Mouse (Mus musculus) layer of hippocampus, postnatal 25 days (tissue): ENCODE results near the gene Gm17349. TPM values are rescaled to one million over a fixed set of nuclear protein-coding genes. Genes with fewer than 3 reads are reported as not detected.
"Not testable (repeated sequence)": the region's sequence is repeated elsewhere in the genome, so short reads cannot be mapped to it uniquely, and the experiment has no call there.

ENCODE experiments used
- DNase-seq, 2 experiments: peaks; one replicate each; pipeline ENCODE4 v3.0.0; 2022; ENCODE audit warnings: mixed read lengths in 2 of 2, low spot score in 1 of 2; ENCODE audit errors: extremely low spot score in 1 of 2
- total RNA-seq, 2 experiments: library from RNA; stranded (reverse); gene quantifications; 2 replicates each; pipeline ENCODE4 v1.2.3; 2021

Gm17349 gene
- total RNA-seq: 1 to 10 TPM; 5.3 to 9.0 TPM

DNA sequence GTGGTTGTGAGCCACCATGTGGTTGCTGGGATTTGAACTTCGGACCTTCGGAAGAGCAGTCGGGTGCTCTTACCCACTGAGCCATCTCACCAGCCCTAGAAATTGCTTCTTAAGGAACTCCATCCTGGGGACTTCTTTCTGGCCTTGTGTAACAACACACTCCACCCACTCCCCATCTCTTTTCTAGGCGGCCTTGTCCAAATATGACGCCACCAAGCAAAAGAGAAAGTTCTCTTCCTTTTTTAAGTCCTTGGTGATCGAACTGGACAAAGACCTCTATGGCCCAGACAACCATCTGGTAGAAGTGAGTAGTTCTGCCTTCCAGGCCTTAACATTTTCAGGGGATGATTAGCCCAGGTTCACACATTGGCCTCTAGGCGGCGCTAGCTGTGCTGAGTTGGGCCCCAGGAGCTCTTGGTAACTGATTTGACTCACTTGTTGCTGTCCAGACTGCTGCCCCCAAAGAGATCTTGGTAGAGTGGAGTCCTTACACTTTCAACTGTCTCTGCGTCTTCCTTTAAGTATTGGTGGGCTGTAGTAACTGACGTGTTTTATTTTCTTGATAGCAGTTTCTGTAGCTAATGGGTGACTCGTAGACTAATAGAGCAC, at the start of gene Gm17349:
Gm17349 (minus strand) TSS at position 51 of the 609 bp plus-strand sequence.
- peak in 1 of 2 experiments; percentile 66 for DNase-seq

DNA sequence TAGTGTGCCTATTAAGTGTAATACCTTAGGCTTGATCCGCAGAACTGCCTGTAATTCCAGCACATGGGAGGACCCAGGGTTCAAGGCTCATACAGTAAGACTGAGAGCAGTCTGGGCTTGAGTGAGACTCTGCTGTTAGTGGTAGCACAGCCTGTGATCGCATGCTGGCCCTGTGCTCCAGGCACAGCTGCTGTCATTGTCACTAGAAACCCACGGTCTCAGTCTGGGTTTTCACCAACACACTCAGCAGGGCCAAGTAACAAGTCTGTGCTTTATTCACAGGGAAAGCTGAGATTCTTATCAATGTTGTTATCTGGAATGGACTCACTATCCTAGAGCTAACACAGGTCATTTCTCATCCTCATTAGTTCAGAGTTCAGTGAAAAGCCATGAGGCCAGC, 48.9 kb upstream of the Gm17349 start:
- DNase-seq: no peak

- no peak for DNase-seq
Measured at GRCm38 (mm10) chr15:99740229-99740628, 34.9 kb upstream of the Gm17349 start.

DNA sequence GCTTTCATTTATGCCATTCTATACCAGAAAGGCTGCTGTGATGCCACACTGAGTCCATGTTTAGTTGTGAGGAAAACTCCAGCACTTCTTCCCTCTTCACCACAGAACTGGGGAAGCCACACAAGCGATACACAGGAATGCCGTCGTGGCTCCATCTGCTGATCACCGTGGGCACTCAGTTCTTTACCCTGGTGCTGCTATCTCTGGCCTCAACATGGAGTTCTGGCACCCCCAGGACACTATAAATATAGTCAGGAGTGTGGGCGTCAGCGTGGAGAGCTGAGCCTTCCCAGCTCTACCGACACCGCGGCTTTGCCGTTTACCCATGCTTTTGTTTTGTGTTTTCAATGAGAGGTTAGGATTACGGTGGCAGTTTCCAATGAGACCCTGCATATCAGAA, 31.4 kb upstream of the Gm17349 start:
- DNase-seq: no peak

GRCm38 (mm10) chr15:99735631-99736030, 30.3 kb upstream of the Gm17349 start:
- DNase-seq: peak; percentile 100

DNA sequence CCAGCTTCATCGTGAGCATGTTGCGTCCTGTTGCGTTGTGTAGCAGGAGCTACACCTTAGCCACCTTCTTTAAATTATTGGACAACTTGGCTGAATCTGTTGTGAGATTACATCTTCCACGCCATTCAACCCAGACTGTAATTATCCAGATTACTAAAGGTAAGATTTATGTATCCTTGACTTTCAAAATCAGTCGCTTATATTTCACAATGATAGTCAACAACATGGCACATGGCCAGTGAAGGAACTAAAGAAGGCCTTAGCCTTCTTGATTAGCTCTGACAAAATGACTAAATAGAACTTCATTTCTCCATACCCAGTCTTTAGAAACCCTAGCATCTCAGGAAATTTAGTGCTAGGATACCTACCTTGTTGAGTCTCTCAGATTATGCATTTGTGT, 27.9 kb upstream of the Gm17349 start:
- no peak for DNase-seq

DNA sequence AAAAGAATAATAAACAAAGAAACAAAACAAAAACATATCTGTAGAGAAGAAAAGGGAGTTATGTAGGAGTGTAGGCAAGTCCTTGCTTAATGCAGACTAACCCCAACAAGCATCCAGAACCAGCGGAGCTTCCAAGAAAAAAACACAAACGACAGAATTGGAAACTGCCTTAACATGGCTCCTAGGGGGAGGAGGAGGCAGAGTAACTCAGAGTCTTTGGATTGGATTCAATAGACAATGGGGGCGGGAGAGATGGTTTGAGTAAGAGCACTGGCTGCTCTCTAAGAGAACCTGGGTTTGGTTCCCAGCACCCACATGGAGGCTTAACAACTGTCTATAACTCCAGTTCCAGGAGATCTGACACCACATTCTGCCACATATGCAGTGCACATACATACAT, 26.4 kb upstream of the Gm17349 start:
- DNase-seq: no peak

DNA sequence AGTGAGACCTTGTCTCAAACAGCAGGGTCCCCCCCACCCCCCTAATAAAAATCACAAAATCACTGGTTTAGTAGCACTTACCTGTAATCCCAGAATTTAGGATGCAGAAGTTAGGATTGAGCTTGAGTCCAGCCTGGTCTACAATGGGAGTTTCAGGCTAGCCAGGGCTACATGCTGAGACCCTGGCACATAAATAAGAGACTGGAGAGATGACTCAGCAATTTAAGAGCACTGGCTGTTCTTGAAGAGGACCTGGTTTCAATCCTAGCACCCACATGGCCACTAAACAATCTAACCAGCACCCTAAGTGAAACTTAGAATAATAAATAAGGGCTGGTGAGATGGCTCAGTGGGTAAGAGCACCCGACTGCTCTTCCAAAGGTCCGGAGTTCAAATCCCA, 25.9 kb upstream of the Gm17349 start:
- no peak for DNase-seq

GRCm38 (mm10) chr15:99729056-99729783, 23.9 kb upstream of the Gm17349 start:
- no peak for DNase-seq

DNA sequence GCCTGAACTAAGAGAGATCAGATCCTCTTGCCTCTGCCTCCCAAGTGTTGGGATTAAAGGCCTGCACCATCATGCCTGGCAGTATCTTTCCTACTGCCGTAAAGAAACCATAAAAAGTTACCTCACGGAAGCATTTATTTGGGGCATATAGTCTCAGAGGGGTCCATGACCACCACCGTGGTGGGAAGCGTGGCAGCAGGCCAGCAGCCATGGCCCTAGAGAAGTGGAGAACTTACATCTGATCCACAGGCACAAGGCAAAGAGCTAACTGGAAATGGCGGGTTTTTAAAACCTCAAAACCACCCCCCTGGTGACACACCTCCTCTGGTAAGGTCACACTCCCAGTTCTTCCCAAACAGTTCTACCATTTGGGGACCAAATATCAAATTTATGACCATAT, 22.9 kb upstream of the Gm17349 start:
- DNase-seq: no peak

DNA sequence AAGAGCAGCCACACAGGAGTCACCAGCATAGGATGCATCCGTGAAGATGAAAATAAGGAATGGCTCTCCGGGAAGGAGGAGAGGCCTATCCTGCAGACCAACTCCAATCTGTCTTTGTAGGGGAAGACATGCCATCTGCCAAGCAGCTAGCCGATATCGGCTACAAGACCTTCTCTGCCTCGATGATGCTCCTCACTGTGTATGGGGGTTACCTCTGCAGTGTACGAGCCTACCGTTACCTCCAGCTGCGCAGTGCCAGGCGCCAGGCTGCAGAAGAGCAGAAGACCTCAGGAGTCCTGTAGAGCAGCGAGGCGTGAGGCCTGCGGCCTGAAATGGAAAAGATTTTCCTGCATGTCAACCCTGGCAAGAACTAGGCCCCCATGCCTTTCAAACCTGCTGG, 22.2 kb upstream of the Gm17349 start:
- no peak for DNase-seq

- not testable (repeated sequence) for DNase-seq
Measured at GRCm38 (mm10) chr15:99727039-99727438, 21.7 kb upstream of the Gm17349 start.

- no peak for DNase-seq
Measured at GRCm38 (mm10) chr15:99726549-99726948, 21.3 kb upstream of the Gm17349 start.

- peak; percentile 89 to 93 for DNase-seq
Measured at GRCm38 (mm10) chr15:99725341-99726155, 20.3 kb upstream of the Gm17349 start, which contains the start of gene Cox14. TSS of gene Cox14 (plus strand) at chr15:99725618.

DNA sequence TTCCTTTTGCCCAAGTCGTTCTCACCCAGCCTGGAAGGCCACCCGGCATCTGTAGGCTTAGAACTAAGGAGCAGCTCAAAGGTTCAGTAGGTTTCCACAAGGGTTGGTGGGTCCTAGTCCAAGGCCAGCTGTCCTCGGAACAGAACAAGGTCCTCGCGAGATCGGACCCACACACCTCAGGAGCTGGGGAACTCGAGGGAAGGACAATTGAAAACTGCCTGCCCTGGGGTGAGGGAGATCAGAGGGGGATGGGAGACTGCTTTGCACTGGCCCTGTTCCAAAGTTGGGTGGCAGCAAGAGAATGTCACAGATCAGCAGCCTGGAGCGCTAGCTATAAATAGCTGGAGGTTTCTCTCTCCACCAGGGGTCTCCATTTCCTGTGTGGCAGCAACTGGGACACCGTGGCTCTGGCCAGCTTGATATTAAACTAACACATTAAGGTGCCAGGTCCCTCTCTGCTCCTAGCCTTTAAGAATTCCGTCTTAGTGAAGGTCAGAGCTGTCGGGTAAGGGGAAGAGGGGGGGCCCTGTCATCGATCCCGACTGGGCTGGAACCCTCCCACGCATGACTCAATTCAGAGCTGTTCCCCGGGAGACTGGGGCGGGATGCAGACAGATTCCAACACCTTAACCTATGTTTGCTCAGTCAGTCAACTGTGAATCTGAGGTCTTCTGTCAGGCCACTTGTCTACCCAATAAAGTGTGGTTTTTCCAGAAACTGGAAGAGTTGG, 19.2 kb upstream of the Gm17349 start:
- DNase-seq: peak; percentile 56 to 65

GRCm38 (mm10) chr15:99723515-99724291, 18.4 kb upstream of the Gm17349 start:
- peak in 1 of 2 experiments; percentile 40 for DNase-seq

GRCm38 (mm10) chr15:99723120-99723514, 17.8 kb upstream of the Gm17349 start:
- no peak for DNase-seq

GRCm38 (mm10) chr15:99721921-99722743, 16.8 kb upstream of the Gm17349 start:
- DNase-seq: no peak

DNA sequence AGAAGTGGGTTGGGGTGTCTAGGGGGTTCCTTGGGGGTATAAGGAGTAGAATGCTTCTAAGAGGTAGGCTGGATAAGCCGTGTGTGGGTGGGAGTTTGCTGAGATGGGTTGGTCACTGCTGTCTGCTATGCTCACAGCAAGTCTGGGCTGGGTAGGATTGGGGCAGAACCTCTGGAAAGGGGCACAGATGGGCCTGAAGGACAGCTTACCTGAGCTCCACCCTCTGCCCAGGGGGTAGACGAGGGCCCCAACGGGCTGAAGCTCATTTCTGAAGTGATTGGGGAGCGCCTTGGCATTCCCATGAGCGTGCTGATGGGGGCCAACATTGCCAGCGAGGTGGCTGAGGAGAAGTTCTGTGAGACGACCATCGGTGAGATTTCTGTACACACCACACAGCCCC, 14.6 kb upstream of the Gm17349 start:
- DNase-seq: no peak
